Mouse (Mus musculus) E14TG2a.4 (cell line): ENCODE measurements around the gene Plppr5.

ENCODE experiments used
- H3K27me3 ChIP-seq: 2 replicates; pipeline ENCODE4 v1.6.1; 2014; ENCODE audit warnings: low read length, control low read depth; ENCODE audit not compliant: insufficient read depth
- H3K36me3 ChIP-seq: 2 replicates; pipeline ENCODE4 v1.6.1; 2014; ENCODE audit warnings: low read length, control low read depth; ENCODE audit not compliant: insufficient read depth
- H3K4me1 ChIP-seq: replicated peaks from 2 replicates; pipeline ENCODE4 v1.6.1; 2014; ENCODE audit warnings: low read depth, low read length, control low read depth
- H3K4me3 ChIP-seq: replicated peaks from 2 replicates; pipeline ENCODE4 v1.5.1; 2014; ENCODE audit warnings: mild to moderate bottlenecking, low read length
- H3K9me3 ChIP-seq: 2 replicates; pipeline ENCODE4 v1.6.1; 2014; ENCODE audit warnings: low read length, control low read depth
- CTCF ChIP-seq: conservative IDR thresholded peaks from 2 replicates; pipeline ENCODE4 v1.5.1; 2014; ENCODE audit warnings: low read length
- NANOG ChIP-seq: IDR thresholded peaks from 2 replicates; pipeline ENCODE4 v1.6.1; 2014; ENCODE audit warnings: borderline replicate concordance, low read length, mixed read lengths
- POU5F1 ChIP-seq: IDR thresholded peaks from 2 replicates; pipeline ENCODE4 v1.6.1; 2014; ENCODE audit warnings: low read length, borderline replicate concordance

Plppr5 gene

GRCm38 (mm10) chr3:117664316-117664715 lies 89.7 kb downstream of the Plppr5 start:
- no peaks in the 10 kb centered on the region for H3K4me1 ChIP-seq
- TF ChIP-seq NANOG (no peak), POU5F1 (no peak), CTCF (no peak)
- no peaks in the 10 kb centered on the region for H3K36me3 ChIP-seq
- H3K27me3 ChIP-seq: no peaks in the 10 kb centered on the region
- H3K9me3 ChIP-seq: no peaks in the 10 kb centered on the region
- H3K4me3 ChIP-seq: no peak overlapping the region

GRCm38 (mm10) chr3:117679189-117679588 lies 104.6 kb downstream of the Plppr5 start:
- Histone ChIP-seq H3K4me1 (no peaks in the 10 kb centered on the region), H3K36me3 (no peaks in the 10 kb centered on the region), H3K4me3 (no peak overlapping the region), H3K27me3 (no peaks in the 10 kb centered on the region), H3K9me3 (no peaks in the 10 kb centered on the region)
- no peak for TF ChIP-seq POU5F1
- no peak for TF ChIP-seq CTCF

- no peaks in the 10 kb centered on the region for H3K27me3 ChIP-seq
- no peaks in the 10 kb centered on the region for H3K9me3 ChIP-seq
- no peaks in the 10 kb centered on the region for H3K4me1 ChIP-seq
- H3K4me3 ChIP-seq: no peak overlapping the region
- no peaks in the 10 kb centered on the region for H3K36me3 ChIP-seq
- TF ChIP-seq POU5F1: no peak
- TF ChIP-seq CTCF: no peak
- TF ChIP-seq NANOG: no peak
Measured at GRCm38 (mm10) chr3:117684640-117685039, 110.0 kb downstream of the Plppr5 start.

DNA sequence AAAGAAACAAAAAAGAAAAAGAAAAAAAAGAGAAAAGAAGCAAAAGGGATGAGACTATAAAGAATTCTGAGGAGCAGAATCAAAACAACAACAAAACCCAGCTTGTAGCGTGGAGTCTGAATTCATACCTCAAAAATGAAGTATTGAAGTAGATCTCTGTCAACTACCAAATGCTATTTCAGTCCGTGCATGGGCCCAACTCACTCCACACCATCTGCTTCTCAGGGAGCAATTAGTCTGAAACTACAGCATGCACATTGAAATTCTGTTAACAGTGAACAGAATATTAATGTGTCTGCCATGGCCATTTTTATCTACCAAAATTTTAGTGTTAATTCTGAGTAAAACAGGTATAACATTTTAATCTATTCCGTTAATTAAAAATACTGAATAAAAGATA lies 111.4 kb downstream of the Plppr5 start:
- TF ChIP-seq POU5F1: no peak
- TF ChIP-seq CTCF: no peak
- H3K36me3 ChIP-seq: no peaks in the 10 kb centered on the region
- no peaks in the 10 kb centered on the region for H3K27me3 ChIP-seq
- H3K4me1 ChIP-seq: no peaks in the 10 kb centered on the region
- no peak overlapping the region for H3K4me3 ChIP-seq
- H3K9me3 ChIP-seq: no peaks in the 10 kb centered on the region

DNA sequence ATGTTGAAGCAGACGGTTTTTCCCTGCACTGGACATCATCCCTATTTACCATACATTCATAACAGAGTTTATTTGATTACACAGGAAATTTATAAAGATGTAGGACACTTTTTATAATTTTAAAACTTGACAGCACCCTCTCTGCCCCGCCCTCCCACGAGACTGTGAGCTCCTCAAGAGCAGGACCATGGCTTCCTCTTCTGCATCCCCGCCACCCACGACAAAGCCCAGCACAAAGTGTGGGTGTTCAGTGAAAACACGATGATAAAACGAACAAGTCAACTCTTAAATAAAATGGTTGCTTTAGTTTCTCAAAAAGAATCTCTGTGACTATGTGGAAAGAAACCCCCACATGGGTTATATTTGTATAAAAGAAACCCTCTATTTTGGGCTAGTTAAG lies 112.0 kb downstream of the Plppr5 start:
- Histone ChIP-seq H3K27me3 (no peaks in the 10 kb centered on the region), H3K4me1 (no peaks in the 10 kb centered on the region), H3K36me3 (no peaks in the 10 kb centered on the region), H3K9me3 (no peaks in the 10 kb centered on the region), H3K4me3 (no peak overlapping the region)
- TF ChIP-seq NANOG: no peak

DNA sequence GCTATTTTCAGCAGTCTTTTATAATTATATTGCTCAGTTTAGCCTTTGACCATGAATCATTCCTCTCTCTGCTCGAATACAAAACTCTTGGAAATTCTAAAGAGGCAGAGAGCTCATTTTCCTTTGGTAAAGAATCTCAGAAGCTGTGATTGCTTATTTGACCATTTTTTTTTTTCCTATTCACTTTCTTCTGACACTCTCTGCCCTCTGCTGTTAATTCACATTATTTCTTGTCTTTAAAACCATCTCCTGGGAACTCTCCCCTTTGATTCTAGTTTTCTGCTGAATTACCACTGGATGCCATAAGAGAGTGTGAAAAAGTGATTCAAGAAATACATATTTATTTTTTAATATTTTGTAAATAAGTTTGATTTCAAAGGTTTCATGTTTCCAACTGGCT lies 120.1 kb downstream of the Plppr5 start:
- Histone ChIP-seq H3K9me3 (no peaks in the 10 kb centered on the region), H3K27me3 (no peaks in the 10 kb centered on the region), H3K4me1 (no peaks in the 10 kb centered on the region), H3K4me3 (no peak overlapping the region), H3K36me3 (no peaks in the 10 kb centered on the region)
- no peak for TF ChIP-seq NANOG
- TF ChIP-seq CTCF: no peak
- TF ChIP-seq POU5F1: no peak

- Histone ChIP-seq H3K36me3 (no peaks in the 10 kb centered on the region), H3K4me3 (no peak overlapping the region), H3K4me1 (no peaks in the 10 kb centered on the region), H3K27me3 (no peaks in the 10 kb centered on the region), H3K9me3 (no peaks in the 10 kb centered on the region)
- TF ChIP-seq CTCF: no peak
Measured at GRCm38 (mm10) chr3:117696350-117696749, 121.7 kb downstream of the Plppr5 start.

GRCm38 (mm10) chr3:117708788-117709187 lies 134.2 kb downstream of the Plppr5 start:
- no peak for TF ChIP-seq NANOG
- no peak for TF ChIP-seq POU5F1
- TF ChIP-seq CTCF: no peak
- no peaks in the 10 kb centered on the region for H3K36me3 ChIP-seq
- no peaks in the 10 kb centered on the region for H3K9me3 ChIP-seq
- H3K4me1 ChIP-seq: no peaks in the 10 kb centered on the region
- no peaks in the 10 kb centered on the region for H3K27me3 ChIP-seq
- no peak overlapping the region for H3K4me3 ChIP-seq

- Histone ChIP-seq H3K4me3 (no peak overlapping the region), H3K36me3 (no peaks in the 10 kb centered on the region), H3K9me3 (no peaks in the 10 kb centered on the region), H3K27me3 (no peaks in the 10 kb centered on the region), H3K4me1 (no peaks in the 10 kb centered on the region)
- TF ChIP-seq NANOG: no peak
- TF ChIP-seq CTCF: no peak
- no peak for TF ChIP-seq POU5F1
Measured at GRCm38 (mm10) chr3:117716534-117717280, 142.1 kb downstream of the Plppr5 start.
